Mouse (Mus musculus) Patski (cell line): Measurements from ENCODE around the gene Aifm2. TPM values are rescaled to one million over a fixed set of nuclear protein-coding genes. Genes with fewer than 3 reads are reported as not detected.

Source experiments
- ATAC-seq: fragments of 100-300 bp; one replicate; pipeline ENCODE4 v1.8.0; 2021
- CTCF ChIA-PET: fragments of 350-600 bp; sonication (Branson Sonifier 250); formaldehyde crosslinking; loops from one replicate; lab custom pipeline; 2022; ENCODE audit warnings: inconsistent platforms; lab: Charles Lee
- POLR2A ChIA-PET: fragments of 350-600 bp; sonication (Branson Sonifier 250); formaldehyde crosslinking; loops from one replicate; lab custom pipeline; 2022; ENCODE audit warnings: antibody characterized with exemption, inconsistent platforms; lab: Charles Lee
- DNase-seq: peaks from one replicate; pipeline ENCODE4 v3.0.0-alpha.2; 2011; ENCODE audit warnings: low read depth, low spot score
- H3K27me3 ChIP-seq: fragments of 371-371 bp; one replicate; pipeline ENCODE4 v1.5.1; 2021
- CTCF ChIP-seq: fragments of 100-300 bp; IDR thresholded peaks from one replicate; pipeline ENCODE4 v1.5.1; 2021
- in situ Hi-C: fragments of 300-500 bp; cut with MboI; formaldehyde crosslinking; loops from 3 replicates; pipeline ENCODE4 v1.11.1; 2018; ENCODE audit warnings: low pct_unique_long_range_greater_than_20kb, mixed read lengths
- polyA plus RNA-seq: library from polyadenylated mRNA; unstranded; gene quantifications from one replicate; pipeline ENCODE4 v1.2.3, GENCODE M21; 2021

The Aifm2 gene
- polyA plus RNA-seq, 1 experiment from 2014 or later = 43.0 TPM

- ChIA-PET CTCF (no interaction called here), POLR2A (interaction anchor here (0.6 kb wide), 2 partner anchors 267 to 702 kb away, joined by 3 read pairs; no protein-coding TSS in a partner anchor)
- ATAC-seq = peak; percentile 13
- no peak for TF ChIP-seq CTCF
- in situ Hi-C loops = no loop called here
- no peak for DNase-seq
- H3K27me3 ChIP-seq = no peaks in the 10 kb centered on the region
Measured at GRCm38 (mm10) chr10:61715996-61716864, 1.2 kb downstream of the Aifm2 start.

GRCm38 (mm10) chr10:61717406-61718296, 2.6 kb downstream of the Aifm2 start:
- POLR2A ChIA-PET = interaction anchor here (0.5 kb wide), 1 partner anchor 13 kb away, joined by 4 read pairs; no protein-coding TSS in a partner anchor
- no peak for DNase-seq
- ATAC-seq = no peak
- in situ Hi-C loops = no loop called here
- no peak for TF ChIP-seq CTCF
- CTCF ChIA-PET = no interaction called here
- no peaks in the 10 kb centered on the region for H3K27me3 ChIP-seq

DNA sequence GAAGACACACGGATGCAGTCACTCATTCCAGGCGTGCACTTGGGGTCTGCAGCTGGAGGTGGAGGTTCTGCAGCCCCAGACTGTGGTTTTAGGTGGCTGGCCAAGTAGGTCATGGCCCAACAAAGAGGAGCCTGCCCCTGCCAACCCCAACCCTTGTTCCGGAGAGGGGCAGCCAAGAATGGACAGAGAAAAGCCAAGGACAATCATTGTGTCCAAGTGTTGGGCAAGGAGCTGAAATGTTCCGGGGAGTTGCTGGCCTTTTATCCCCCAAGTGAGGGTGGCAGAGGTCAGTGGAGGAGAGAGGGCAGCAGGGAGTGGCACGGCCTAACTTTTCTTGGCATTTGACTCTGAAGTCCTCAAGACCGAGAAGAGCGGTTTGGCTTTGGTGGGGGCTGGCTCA, 5.3 kb downstream of the Aifm2 start:
- CTCF ChIA-PET = interaction anchor here (1.1 kb wide), 1 partner anchor 20 kb away, joined by 3 read pairs; no protein-coding TSS in a partner anchor
- TF ChIP-seq CTCF = no peak
- no peak for DNase-seq
- H3K27me3 ChIP-seq = no peaks in the 10 kb centered on the region
- POLR2A ChIA-PET = no interaction called here
- in situ Hi-C loops = no loop called here
- ATAC-seq = no peak

GRCm38 (mm10) chr10:61722215-61722614, 7.2 kb downstream of the Aifm2 start:
- CTCF ChIA-PET = no interaction called here
- in situ Hi-C loops = no loop called here
- H3K27me3 ChIP-seq = no peaks in the 10 kb centered on the region
- no peak for DNase-seq
- no peak for ATAC-seq
- POLR2A ChIA-PET = no interaction called here
- no peak for TF ChIP-seq CTCF

GRCm38 (mm10) chr10:61723271-61723670, 8.2 kb downstream of the Aifm2 start:
- in situ Hi-C loops = no loop called here
- TF ChIP-seq CTCF = no peak
- no peak for ATAC-seq
- POLR2A ChIA-PET = no interaction called here
- H3K27me3 ChIP-seq = no peaks in the 10 kb centered on the region
- CTCF ChIA-PET = no interaction called here
- no peak for DNase-seq

GRCm38 (mm10) chr10:61729181-61729580, 14.1 kb downstream of the Aifm2 start:
- DNase-seq (no peak), ATAC-seq (no peak)
- H3K27me3 ChIP-seq = no peaks in the 10 kb centered on the region
- CTCF ChIA-PET = no interaction called here
- in situ Hi-C loops = no loop called here
- POLR2A ChIA-PET = no interaction called here
- TF ChIP-seq CTCF = no peak

DNA sequence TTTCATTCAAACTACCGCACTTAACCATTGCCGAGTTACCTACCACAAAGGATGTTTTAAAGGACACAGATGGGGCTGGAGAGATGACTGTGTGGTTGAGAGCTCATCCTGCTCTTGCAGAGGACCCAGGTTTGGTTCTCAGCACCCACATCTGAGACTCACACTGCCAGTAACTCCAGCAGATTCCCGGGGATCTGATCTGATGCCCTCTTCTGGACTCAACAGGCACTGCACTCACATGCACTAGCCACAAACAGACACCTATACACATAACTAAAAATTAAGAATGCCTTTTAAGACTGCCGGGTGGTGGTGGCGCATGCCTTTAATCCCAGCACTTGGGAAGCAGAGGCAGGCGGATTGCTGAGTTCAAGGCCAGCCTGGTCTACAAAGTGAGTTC, 15.1 kb downstream of the Aifm2 start:
- ATAC-seq (no peak), DNase-seq (no peak)
- ChIA-PET POLR2A (no interaction called here), CTCF (no interaction called here)
- in situ Hi-C loops = loop anchor here (5.0 kb wide), 1 partner anchor 123 kb away; no protein-coding TSS in a partner anchor
- no peaks in the 10 kb centered on the region for H3K27me3 ChIP-seq
- TF ChIP-seq CTCF = no peak

DNA sequence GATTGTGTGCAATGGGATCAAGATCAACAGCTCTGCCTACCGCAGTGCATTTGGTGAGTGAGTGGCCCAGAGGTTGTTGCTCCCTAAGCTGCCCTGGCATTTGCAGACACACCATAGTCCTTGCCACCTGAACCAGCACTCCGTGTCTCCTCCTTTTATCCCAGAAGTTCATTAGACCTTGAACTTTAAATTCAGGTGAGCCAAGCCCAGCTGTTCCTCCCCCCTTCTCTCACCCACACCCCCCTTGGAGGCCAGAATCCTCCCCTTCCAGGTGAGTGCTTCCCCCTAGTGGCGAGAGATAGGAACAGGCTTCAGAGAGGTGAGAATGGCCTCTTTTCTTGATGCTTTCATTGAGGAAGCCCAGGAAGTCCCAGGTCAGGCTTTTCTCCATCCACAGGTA, 19.3 kb downstream of the Aifm2 start:
- ATAC-seq (no peak), DNase-seq (no peak)
- no peaks in the 10 kb centered on the region for H3K27me3 ChIP-seq
- ChIA-PET CTCF (interaction anchor here (0.7 to 1.7 kb wide), 6 partner anchors 9 to 37 kb away, joined by 3 to 6 read pairs (median 3); no protein-coding TSS in a partner anchor), POLR2A (no interaction called here)
- peak; percentile 87 for TF ChIP-seq CTCF
- in situ Hi-C loops = loop anchor here (5.0 kb wide), 1 partner anchor 127 kb away; no protein-coding TSS in a partner anchor

DNA sequence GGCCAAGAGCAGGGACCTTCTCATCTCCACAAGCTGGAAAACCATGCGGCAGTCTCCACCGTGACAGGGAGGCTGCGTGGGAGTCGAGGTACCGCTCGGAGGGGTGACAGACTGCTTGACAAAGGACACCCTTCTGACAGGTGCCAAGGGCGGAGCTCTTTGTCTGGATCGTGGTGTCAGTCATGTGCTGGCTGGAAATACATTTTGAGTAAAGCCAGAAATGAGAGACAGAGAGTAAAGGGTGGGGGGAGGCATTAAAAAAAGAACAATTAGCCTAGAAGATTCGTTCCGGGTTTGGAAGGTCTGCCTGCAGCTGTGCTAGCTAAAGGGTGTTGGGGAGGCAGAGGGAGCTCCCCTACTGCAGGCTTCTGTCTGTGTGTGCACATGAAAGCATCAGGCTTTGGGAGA, 21.6 kb downstream of the Aifm2 start:
- no peaks in the 10 kb centered on the region for H3K27me3 ChIP-seq
- ChIA-PET CTCF (no interaction called here), POLR2A (no interaction called here)
- no peak for DNase-seq
- in situ Hi-C loops = no loop called here
- no peak for TF ChIP-seq CTCF
- no peak for ATAC-seq

- TF ChIP-seq CTCF = no peak
Measured at GRCm38 (mm10) chr10:61737537-61737936, 22.5 kb downstream of the Aifm2 start.

More at GRCm38 (mm10) chr10:61737537-61737936, 22.5 kb downstream of the Aifm2 start:
- ChIA-PET POLR2A (no interaction called here), CTCF (interaction anchor here (1.4 kb wide), 1 partner anchor 14 kb away, joined by 3 read pairs; no protein-coding TSS in a partner anchor)
- ATAC-seq (no peak), DNase-seq (no peak)
- in situ Hi-C loops = no loop called here
- H3K27me3 ChIP-seq = no peaks in the 10 kb centered on the region
